Mouse (Mus musculus): ENCODE data around the gene Ctf2.
"Not testable (repeated sequence)": the region's sequence is repeated elsewhere in the genome, so short reads cannot be mapped to it uniquely, and the experiment has no call there.

The Ctf2 gene

GRCm38 (mm10) chr7:127732066-127732465, at the start of gene Ctf2:
Gene Ctf2 (minus strand): TSS chr7:127732166.
- DNase-seq (ENCODE audit: low read depth, low spot score): not testable (repeated sequence)

DNA sequence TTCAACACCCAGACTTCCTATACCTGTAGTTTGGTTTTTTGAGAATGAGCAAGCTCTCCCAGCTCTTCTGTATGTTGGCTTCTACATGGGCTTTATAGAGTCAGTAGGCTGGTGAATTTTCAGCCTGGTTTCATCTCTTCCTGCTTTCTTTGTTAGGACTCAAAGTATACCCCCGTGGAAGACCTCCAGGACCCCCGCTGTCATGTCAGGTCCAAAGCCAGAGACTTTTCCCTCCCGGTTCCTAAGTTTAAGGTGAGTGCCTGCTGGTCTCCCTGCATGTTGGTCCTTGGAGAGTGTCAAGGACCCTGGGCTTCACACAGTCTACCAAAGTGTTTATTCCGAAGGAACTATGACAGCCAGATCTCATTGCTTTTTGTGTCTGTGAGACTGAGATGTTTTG, 46.4 kb upstream of the Ctf2 start:
- DNase-seq (ENCODE audit: low read depth, low spot score): no peak

- no peak for DNase-seq (ENCODE audit: low read depth, low spot score)
Observed at GRCm38 (mm10) chr7:127777474-127778266, 45.7 kb upstream of the Ctf2 start.

DNA sequence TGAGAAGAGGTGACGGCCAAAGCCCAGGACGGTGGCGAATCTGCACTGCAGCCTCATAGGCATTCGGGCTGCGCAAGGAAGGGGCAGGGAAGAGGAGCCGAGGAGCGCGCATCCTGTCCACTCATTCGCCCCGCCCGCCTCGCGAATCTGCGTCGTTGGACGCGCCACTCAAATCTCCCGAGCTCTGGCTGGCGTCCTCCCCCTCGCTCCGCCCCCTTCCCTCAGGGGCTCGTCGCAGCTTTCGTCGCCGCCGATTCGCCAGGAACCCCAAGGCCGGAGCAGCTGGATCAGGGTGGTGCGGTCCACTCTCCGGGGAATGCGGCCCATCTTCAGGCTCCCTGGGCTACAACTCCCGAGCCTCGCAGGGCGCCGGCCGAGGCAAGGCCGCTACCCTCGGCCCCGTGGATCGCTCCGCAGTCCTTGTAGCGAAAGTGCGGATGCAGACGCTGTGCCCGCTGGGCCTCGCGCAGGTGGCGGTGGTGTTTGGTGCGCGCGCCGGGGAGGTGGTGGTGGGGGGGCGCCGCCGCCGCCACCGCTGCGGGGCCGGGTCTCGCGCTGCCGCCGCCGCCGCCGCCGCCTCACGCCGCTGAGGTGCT, 45.0 kb upstream of the Ctf2 start:
- peak; percentile 98 for DNase-seq (ENCODE audit: low read depth, low spot score)

GRCm38 (mm10) chr7:127776426-127776825, 44.5 kb upstream of the Ctf2 start, which contains the start of gene Setd1a:
Gene Setd1a (plus strand): TSS chr7:127776670.
- peak; percentile 87 for DNase-seq (ENCODE audit: low read depth, low spot score)

DNA sequence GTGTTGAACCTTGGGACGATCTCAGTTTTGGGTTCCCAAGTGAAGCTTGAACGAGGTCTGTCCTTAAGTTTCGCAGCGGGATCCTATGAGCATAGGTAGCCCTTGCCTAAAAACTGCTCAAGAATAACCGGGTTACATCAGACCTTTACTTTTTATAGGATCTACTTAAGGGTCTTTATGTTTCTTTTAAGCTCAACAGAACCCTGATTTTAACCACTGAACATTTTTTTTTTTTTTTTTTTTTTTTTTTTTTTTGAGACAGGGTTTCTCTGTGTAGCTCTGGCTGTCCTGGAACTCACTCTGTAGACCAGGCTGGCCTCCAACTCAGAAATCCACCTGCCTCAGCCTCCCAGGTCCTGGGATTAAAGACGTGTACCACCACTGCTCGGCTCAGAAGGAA, 43.9 kb upstream of the Ctf2 start:
- DNase-seq (ENCODE audit: low read depth, low spot score): not testable (repeated sequence)

- peak; percentile 90 for DNase-seq (ENCODE audit: low read depth, low spot score)
Observed at GRCm38 (mm10) chr7:127773664-127774384, 41.9 kb upstream of the Ctf2 start.

- DNase-seq (ENCODE audit: low read depth, low spot score): no peak
Observed at GRCm38 (mm10) chr7:127772557-127772956, 40.6 kb upstream of the Ctf2 start.

- DNase-seq (ENCODE audit: low read depth, low spot score): no peak
Observed at GRCm38 (mm10) chr7:127772080-127772479, 40.1 kb upstream of the Ctf2 start.

DNA sequence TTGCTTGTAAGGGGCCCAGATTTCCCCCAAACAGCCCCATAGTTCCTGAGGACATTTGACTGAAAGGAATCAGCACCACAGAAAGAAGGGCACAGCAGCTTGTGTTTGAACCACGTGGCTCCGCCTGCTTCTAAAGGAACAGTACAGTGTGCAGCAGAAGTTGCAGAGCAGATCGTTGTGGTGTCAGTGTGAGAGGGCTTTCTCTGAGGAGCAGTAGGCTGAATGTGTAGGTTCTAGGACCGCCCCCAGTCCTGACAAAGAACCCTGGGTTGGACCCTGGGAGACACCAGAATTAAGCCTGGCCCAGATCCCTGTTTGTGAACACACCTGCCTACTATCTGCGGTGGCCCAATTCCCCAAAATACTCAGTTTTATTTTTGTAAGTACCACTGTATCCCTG, 39.3 kb upstream of the Ctf2 start:
- no peak for DNase-seq (ENCODE audit: low read depth, low spot score)

- DNase-seq (ENCODE audit: low read depth, low spot score): no peak
Observed at GRCm38 (mm10) chr7:127770039-127770905, 38.3 kb upstream of the Ctf2 start.

GRCm38 (mm10) chr7:127769651-127770038, 37.7 kb upstream of the Ctf2 start, which contains the start of gene Orai3:
Gene Orai3 (plus strand): TSS chr7:127769815.
- peak; percentile 68 for DNase-seq (ENCODE audit: low read depth, low spot score)

DNA sequence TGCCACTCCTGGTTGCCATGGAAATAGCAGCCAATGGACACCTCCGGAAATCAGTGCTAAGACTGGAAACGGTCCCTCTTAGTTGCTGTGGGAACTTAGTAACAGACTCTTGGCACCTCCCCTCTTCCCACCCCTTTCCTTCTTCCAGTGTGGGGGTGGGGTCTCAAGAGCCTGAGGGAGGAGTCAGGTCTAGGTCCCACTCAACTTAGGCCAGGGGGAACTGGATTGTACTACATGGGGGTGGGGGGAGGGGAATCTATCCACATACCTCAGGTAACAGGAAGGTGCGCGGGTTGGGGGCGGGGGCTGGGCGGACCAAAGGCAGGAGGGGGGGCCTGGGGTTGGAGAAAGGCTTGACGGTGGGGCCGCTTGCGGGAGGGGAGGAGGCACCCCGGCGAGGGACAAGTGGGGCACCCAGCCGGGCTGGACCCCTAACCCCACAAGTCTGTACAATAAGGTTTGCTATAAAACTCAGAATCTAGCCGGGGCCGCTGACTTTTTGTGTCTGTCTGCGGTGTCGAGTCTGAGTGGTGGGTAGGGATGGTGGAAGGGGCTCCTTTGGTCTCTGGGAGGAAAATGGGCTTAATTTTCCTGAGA, 37.1 kb upstream of the Ctf2 start:
- peak; percentile 82 for DNase-seq (ENCODE audit: low read depth, low spot score)

GRCm38 (mm10) chr7:127768346-127768996, 36.5 kb upstream of the Ctf2 start:
- DNase-seq (ENCODE audit: low read depth, low spot score): peak; percentile 40

DNA sequence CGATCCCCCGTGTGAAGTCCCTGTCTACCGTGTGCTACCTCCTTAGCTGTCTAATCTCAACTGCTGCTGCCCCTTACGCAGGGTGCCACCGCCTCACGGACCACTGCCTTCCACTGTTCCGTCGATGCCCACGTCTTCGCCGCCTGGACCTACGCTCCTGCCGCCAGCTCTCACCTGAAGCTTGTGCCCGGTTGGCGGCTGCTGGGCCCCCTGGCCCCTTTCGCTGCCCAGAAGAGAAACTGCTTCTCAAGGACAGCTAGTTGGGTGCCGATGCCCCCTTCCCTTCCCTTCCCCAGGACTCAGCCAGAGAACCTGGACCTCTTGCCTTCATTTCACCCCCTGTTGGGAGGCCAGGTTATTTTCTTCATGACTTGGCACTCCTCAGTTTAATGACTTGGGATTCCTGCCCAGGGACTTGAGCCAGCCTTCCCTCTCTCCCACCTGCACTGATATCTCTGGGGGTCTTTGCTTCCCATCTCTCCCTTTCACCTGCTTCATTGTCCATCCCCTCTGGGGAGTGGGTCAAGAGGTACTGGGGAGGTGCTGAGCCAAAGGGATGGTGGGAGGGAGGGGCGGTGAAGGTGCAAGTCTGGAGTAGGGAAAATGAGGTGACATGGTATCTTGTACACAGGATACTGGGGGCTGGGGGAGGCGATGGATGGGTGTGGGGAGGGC, 35.8 kb upstream of the Ctf2 start:
- DNase-seq (ENCODE audit: low read depth, low spot score): no peak

GRCm38 (mm10) chr7:127766851-127767609, 35.1 kb upstream of the Ctf2 start:
- DNase-seq (ENCODE audit: low read depth, low spot score): no peak

DNA sequence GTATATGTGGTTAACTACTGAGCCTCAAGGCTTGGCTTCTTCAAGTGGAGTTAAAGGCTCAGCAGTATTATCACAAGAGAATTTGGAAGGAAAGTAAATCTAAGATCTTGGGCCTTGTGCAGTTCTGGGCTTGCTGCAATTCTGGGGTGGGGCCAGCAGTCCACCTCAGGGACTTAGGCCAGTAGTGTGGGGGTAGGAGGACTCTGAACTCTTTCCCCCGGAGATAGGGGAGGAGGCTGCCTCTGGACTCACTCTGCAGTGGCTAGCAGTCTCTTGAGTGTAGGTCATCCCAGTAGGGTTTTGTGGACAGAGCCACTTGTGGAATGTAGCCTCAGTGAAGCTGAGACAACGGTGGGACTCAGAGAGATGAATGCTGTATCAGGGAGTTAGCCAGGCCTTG, 33.8 kb upstream of the Ctf2 start:
- no peak for DNase-seq (ENCODE audit: low read depth, low spot score)

- no peak for DNase-seq (ENCODE audit: low read depth, low spot score)
Observed at GRCm38 (mm10) chr7:127763642-127764041, 31.7 kb upstream of the Ctf2 start.

DNA sequence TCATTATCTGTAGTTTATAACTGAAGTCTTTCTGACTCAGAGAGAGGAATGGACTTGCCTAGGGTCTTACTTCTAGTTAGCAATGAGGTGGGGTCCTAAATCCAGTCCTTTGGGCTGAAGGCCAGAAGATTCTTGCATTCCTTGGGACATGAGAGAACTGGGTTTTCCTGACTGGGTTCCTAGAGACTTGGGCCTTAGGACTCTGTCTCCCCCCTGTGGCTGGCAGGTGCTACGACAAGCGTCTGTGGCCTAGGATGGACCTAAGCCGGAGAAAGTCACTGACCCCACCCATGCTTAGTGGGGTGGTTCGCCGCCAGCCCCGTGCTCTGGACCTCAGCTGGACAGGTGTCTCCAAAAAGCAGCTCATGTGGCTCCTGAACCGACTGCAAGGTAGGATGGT, 29.1 kb upstream of the Ctf2 start:
- DNase-seq (ENCODE audit: low read depth, low spot score): peak; percentile 79

All from CD4-positive, CD25-positive, alpha-beta regulatory T cell, adult 2 months (primary cell).